In the genomic region with DNA sequence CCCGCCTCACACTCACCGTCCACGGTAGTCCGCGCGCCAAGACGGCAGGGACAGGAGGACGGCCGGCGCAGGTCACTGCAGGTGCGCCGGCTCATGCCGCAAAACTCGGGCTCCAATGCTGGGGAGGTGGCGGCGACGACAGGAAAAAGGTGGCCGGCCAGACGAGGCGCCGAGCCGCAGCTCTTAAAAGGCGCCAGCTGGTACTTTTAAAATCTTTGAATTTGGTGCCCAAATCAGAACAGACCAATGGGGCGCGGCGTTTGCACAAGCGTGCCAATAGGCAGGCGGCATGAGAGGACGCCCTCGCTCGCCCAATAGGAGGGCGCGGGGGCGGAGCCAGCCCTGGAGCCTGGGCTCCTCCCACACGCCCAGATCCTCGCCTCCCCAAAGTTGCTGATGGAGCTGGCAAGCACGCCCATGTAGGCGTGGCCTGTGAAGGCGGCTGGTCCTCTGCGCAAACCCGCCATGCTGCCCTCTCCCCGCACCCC, we compare ENCODE assay signal across 7 mouse cellular contexts. TPM values are rescaled to one million over a fixed set of nuclear protein-coding genes. Genes with fewer than 3 reads are reported as not detected.
DNase-seq lines count a peak whose midpoint lies in the region; ATAC-seq lines count a peak whose summit lies in the region.

Fbxo5 (minus strand) TSS at position 358 of the 488 bp plus-strand sequence.

- H3K36me3 ChIP-seq in intestine, embryonic 14.5 days (ENCODE audit: control insufficient read depth, insufficient read depth, low read length): peaks cover 28% of the 10 kb centered on the region
- H3K36me3 ChIP-seq in midbrain, embryonic 10.5 days: peaks cover 29% of the 10 kb centered on the region

- peak; percentile 98 for DNase-seq in adrenal gland, adult 8-10 months
- peak; percentile 99 for DNase-seq in embryo, embryonic 10.5 days (ENCODE audit: low spot score)
- peak; percentile 99 for DNase-seq in gastrocnemius, postnatal 14 days
- no peak for DNase-seq in intestine, embryonic 14.5 days (ENCODE audit: low spot score)
- DNase-seq in left cerebral cortex, postnatal 36 days (ENCODE audit: low spot score in 2 of 2): peak; percentile 98 to 99
- peak; percentile 97 for DNase-seq in midbrain, embryonic 10.5 days (ENCODE audit: low spot score)
- peak; percentile 99 for DNase-seq in skeletal muscle tissue, adult 2 months (ENCODE audit: low read depth, low spot score)

- H3K4me1 ChIP-seq in intestine, embryonic 14.5 days (replicated peaks; ENCODE audit: control insufficient read depth, insufficient read depth, low read length): peaks cover 21% of the 10 kb centered on the region
- H3K4me1 ChIP-seq in midbrain, embryonic 10.5 days: peaks cover 36% of the 10 kb centered on the region

- peak; percentile 95 for ATAC-seq in intestine, embryonic 14.5 days (replicated peaks; ENCODE audit: low FRiP score, low TSS enrichment, low read depth)

- H3K9ac ChIP-seq in intestine, embryonic 14.5 days (ENCODE audit: low read length): peak within 1 kb of the TSS; percentile 70

- H3K9me3 ChIP-seq in intestine, embryonic 14.5 days (ENCODE audit: control insufficient read depth, low read length): no peaks in the 10 kb centered on the region
- no peaks in the 10 kb centered on the region for H3K9me3 ChIP-seq in midbrain, embryonic 10.5 days (replicated peaks)

- intact Hi-C loops in gastrocnemius, postnatal 14 days (cut with DNase I; ENCODE audit: low total_unique reads): no loop called here
- intact Hi-C loops in left cerebral cortex, postnatal 36 days (cut with DNase I): loop anchor here (1.0 kb wide), 1 partner anchor 18 kb away; the partner anchor contains the start of gene Mtrf1l

- peak within 1 kb of the TSS; percentile 83 for H3K27ac ChIP-seq in intestine, embryonic 14.5 days (ENCODE audit: low read depth)
- H3K27ac ChIP-seq in midbrain, embryonic 10.5 days (replicated peaks): peak within 1 kb of the TSS; percentile 97

- no peaks in the 10 kb centered on the region for H3K27me3 ChIP-seq in intestine, embryonic 14.5 days (replicated peaks; ENCODE audit: control insufficient read depth, insufficient read depth, low read length)
- H3K27me3 ChIP-seq in midbrain, embryonic 10.5 days (ENCODE audit: low read depth, poor library complexity, severe bottlenecking): no peaks in the 10 kb centered on the region

- peak within 1 kb of the TSS; percentile 73 for H3K4me2 ChIP-seq in intestine, embryonic 14.5 days (ENCODE audit: low read length)

- peak within 1 kb of the TSS; percentile 78 for H3K4me3 ChIP-seq in intestine, embryonic 14.5 days (ENCODE audit: low read depth, low read length)
- peak within 1 kb of the TSS; percentile 84 for H3K4me3 ChIP-seq in midbrain, embryonic 10.5 days

- WGBS in intestine, embryonic 14.5 days: under 1% methylated on average over 42 of the region's 42 CpGs
- under 1% methylated on average over 42 of the region's 42 CpGs for WGBS in midbrain, embryonic 10.5 days

RNA-seq across cellular contexts. Expression of gene Fbxo5, which starts in this region (rescaled TPM):
- 1 to 10 TPM; 1.9 to 3.8 (median 2.4) TPM for total RNA-seq in adrenal gland, adult 8-10 months (2022)
- total RNA-seq in gastrocnemius, postnatal 14 days (2021): 1 to 10 TPM; 2.1 to 2.7 TPM
- 61.4 and 66.9 TPM in 2 replicates for polyA plus RNA-seq in intestine, embryonic 14.5 days (2014; fragmentation: Nextera tagmentation; extraction: Ambion mirVana)
- under 1 TPM; 0.68 to 0.91 TPM for total RNA-seq in left cerebral cortex, postnatal 36 days (2021)
- polyA plus RNA-seq in midbrain, embryonic 10.5 days (2016; fragmentation: Nextera tagmentation; extraction: Ambion mirVana): 99.5 and 114 TPM in 2 replicates

Comparison
In these comparisons a context has a peak if more than half of its experiments do, and no peak if none do; other contexts are left out.
1. Peak in DNase-seq in left cerebral cortex, postnatal 36 days; RNA of the gene not detected or under 1 TPM.